18 mouse cellular contexts compared by ENCODE assay signal in genomic region chr5:117667314-117667713, GRCm38 (mm10).
DNase-seq lines count a peak whose midpoint lies in the region; ATAC-seq and TF ChIP-seq lines count a peak whose summit lies in the region.
"Had no signal": no experiment of that assay in that cellular context is flagged by ENCODE, and none has a peak within 500 bp of the region (broad histone marks: within the 10 kb centered on the region; RNA-seq: fewer than 3 reads in every experiment).

No protein-coding gene starts in this region.

- H3K27me3 ChIP-seq in forebrain, embryonic 14.5 days (replicated peaks; ENCODE audit: control insufficient read depth, insufficient read depth, low read length), result no peaks in the 10 kb centered on the region
- H3K27me3 ChIP-seq in forebrain, embryonic 10.5 days (ENCODE audit: poor library complexity, severe bottlenecking), result no peaks in the 10 kb centered on the region
- H3K27me3 ChIP-seq: embryonic facial prominence, embryonic 13.5 days; limb, embryonic 13.5 days; liver, embryonic 13.5 days had no signal

- DNase-seq in forebrain, embryonic 14.5 days (ENCODE audit: low spot score), result peak; percentile 53
- DNase-seq in forebrain, embryonic 10.5 days (ENCODE audit: extremely low spot score, low spot score), result no peak
- DNase-seq in left cerebral cortex, postnatal 4 days, result peak; percentile 41
- no peak for DNase-seq in left cerebral cortex, adult 8-10 months (ENCODE audit: low spot score in 2 of 2)
- peak; percentile 71 for DNase-seq in brain, embryonic 14.5 days (ENCODE audit: low read depth)
- peak; percentile 33 to 36 for DNase-seq in cerebellum, postnatal 14 days
- DNase-seq: gastrocnemius, postnatal 25 days; heart, adult 2 months; heart, postnatal 36 days; kidney, adult 2 months; kidney, postnatal 25 days; liver, embryonic 13.5 days; midbrain, embryonic 14.5 days had no signal

- peaks cover 7% of the 10 kb centered on the region for H3K4me1 ChIP-seq in forebrain, embryonic 14.5 days (ENCODE audit: control insufficient read depth, insufficient read depth, low read length)
- H3K4me1 ChIP-seq in forebrain, embryonic 10.5 days, result peaks cover 36% of the 10 kb centered on the region
- H3K4me1 ChIP-seq: liver, embryonic 13.5 days; megakaryocyte, embryonic 14.5 days had no signal

- H3K36me3 ChIP-seq in forebrain, embryonic 14.5 days (ENCODE audit: control insufficient read depth, insufficient read depth, low read length), result no peaks in the 10 kb centered on the region
- no peaks in the 10 kb centered on the region for H3K36me3 ChIP-seq in forebrain, embryonic 10.5 days (replicated peaks)
- H3K36me3 ChIP-seq: embryonic facial prominence, embryonic 13.5 days; limb, embryonic 13.5 days; liver, embryonic 13.5 days had no signal

- ATAC-seq in forebrain, embryonic 14.5 days, result peak; percentile 50; the same call in 1 of the 2 replicates
- ATAC-seq in frontal cortex, adult (ENCODE audit: low TSS enrichment), result no peak

- no peak overlapping the region for H3K4me2 ChIP-seq in forebrain, embryonic 14.5 days (ENCODE audit: low read length)
- H3K4me2 ChIP-seq: embryonic facial prominence, embryonic 13.5 days; limb, embryonic 13.5 days; liver, embryonic 13.5 days had no signal

- 65% methylated on average over 3 of the region's 4 CpGs for WGBS in forebrain, embryonic 14.5 days
- 96% methylated on average over 3 of the region's 4 CpGs for whole genome bisulfite sequencing in forebrain, embryonic 10.5 days

- no peak overlapping the region for H3K4me3 ChIP-seq in forebrain, embryonic 14.5 days (ENCODE audit: low read depth, low read length)
- no peak overlapping the region for H3K4me3 ChIP-seq in forebrain, embryonic 10.5 days
- H3K4me3 ChIP-seq: embryonic facial prominence, embryonic 13.5 days; heart, adult 2 months; limb, embryonic 13.5 days; liver, embryonic 13.5 days; megakaryocyte, embryonic 14.5 days; myocyte had no signal

- intact Hi-C loops in left cerebral cortex, postnatal 4 days (cut with DNase I), result no loop called here

- no peak for TF ChIP-seq POLR2A in brain, embryonic 14.5 days (IDR thresholded peaks at IDR 0.05; ENCODE audit: borderline replicate concordance, extremely low read depth, insufficient read depth, insufficient read length, poor library complexity, severe bottlenecking)

- TF ChIP-seq CTCF in brain, embryonic 14.5 days (IDR thresholded peaks at IDR 0.05; ENCODE audit: borderline replicate concordance, extremely low read depth, insufficient read depth, insufficient read length), result no peak

- peak overlapping the region; percentile 33; the same call in 1 of the 2 replicates for H3K27ac ChIP-seq in forebrain, embryonic 14.5 days (ENCODE audit: low read depth, low read length)
- H3K27ac ChIP-seq in forebrain, embryonic 10.5 days, result no peak overlapping the region
- H3K27ac ChIP-seq: embryonic facial prominence, embryonic 13.5 days; heart, adult 2 months; limb, embryonic 13.5 days; liver, embryonic 13.5 days had no signal

- H3K9ac ChIP-seq in forebrain, embryonic 14.5 days (ENCODE audit: low read length), result no peak overlapping the region
- H3K9ac ChIP-seq: embryonic facial prominence, embryonic 13.5 days; limb, embryonic 13.5 days; liver, embryonic 13.5 days had no signal

- H3K9me3 ChIP-seq in forebrain, embryonic 14.5 days (replicated peaks; ENCODE audit: control insufficient read depth, low read length), result no peaks in the 10 kb centered on the region
- no peaks in the 10 kb centered on the region for H3K9me3 ChIP-seq in forebrain, embryonic 10.5 days
- H3K9me3 ChIP-seq: embryonic facial prominence, embryonic 13.5 days; limb, embryonic 13.5 days; liver, embryonic 13.5 days had no signal

Comparison
In these comparisons a context has a peak if more than half of its experiments do, and no peak if none do; other contexts are left out.
1. DNase-seq: peak in forebrain, embryonic 14.5 days (single experiment), left cerebral cortex, postnatal 4 days (single experiment), brain, embryonic 14.5 days (single experiment) and cerebellum, postnatal 14 days (2 of 2); none in forebrain, embryonic 10.5 days (single experiment) and left cerebral cortex, adult 8-10 months (0 of 2).